Comparison of ENCODE assay signal across 24 mouse cellular contexts in the genomic region with DNA sequence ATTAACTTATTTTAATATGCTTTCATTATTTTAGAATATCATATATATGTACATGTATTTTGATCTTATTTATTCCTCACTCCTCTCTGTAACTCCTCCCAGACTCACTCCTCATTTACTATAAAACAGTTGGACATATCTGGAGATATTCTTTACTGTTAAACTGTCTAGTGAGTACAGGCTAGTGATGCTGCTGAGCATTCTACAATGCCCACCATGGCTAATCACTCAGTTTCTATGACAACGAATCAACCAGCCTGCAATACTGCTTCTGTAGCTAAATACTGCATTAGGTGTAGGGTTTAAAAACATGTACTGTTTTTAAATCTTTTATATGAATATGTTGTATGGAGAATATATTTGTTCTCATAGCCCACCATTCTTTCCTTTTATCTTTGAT. TPM values are rescaled to one million over a fixed set of nuclear protein-coding genes. Genes with fewer than 3 reads are reported as not detected.
DNase-seq lines count a peak whose midpoint lies in the region; ATAC-seq and TF ChIP-seq lines count a peak whose summit lies in the region.
"Had no signal": no experiment of that assay in that cellular context is flagged by ENCODE, and none has a peak within 500 bp of the region (broad histone marks: within the 10 kb centered on the region; RNA-seq: fewer than 3 reads in every experiment).

No protein-coding gene starts in this region.

- peak; percentile 2 for DNase-seq in hindbrain, postnatal 0 days (ENCODE audit: low spot score)
- DNase-seq in hindbrain, embryonic 14.5 days (ENCODE audit: low spot score): no peak
- no peak for DNase-seq in midbrain, embryonic 11.5 days (ENCODE audit: low spot score, missing footprints)
- DNase-seq in brain, embryonic 14.5 days (ENCODE audit: low read depth): peak; percentile 31
- peak; percentile 4 for DNase-seq in brain, embryonic 18.5 days (ENCODE audit: low read depth, low spot score)
- DNase-seq in embryo, embryonic 10.5 days (ENCODE audit: low spot score): no peak
- DNase-seq in kidney, adult 11 months: no peak
- DNase-seq: adrenal gland, adult 2 months; adrenal gland, postnatal 10 days; adrenal gland, postnatal 25 days; cerebellum, adult 11 months; cerebellum, adult 18-20 months; cerebellum, adult 8-10 months; cerebellum, adult 9-11 months; cerebellum, postnatal 14 days; cerebellum, postnatal 36 days; forebrain, postnatal 0 days had no signal

- WGBS in hindbrain, postnatal 0 days: 71% methylated on average over 1 of the region's 1 CpGs
- 77% methylated on average over 1 of the region's 1 CpGs for WGBS in hindbrain, embryonic 14.5 days
- WGBS in midbrain, embryonic 15.5 days: 68% methylated on average over 1 of the region's 1 CpGs
- WGBS in midbrain, embryonic 11.5 days: 71% methylated on average over 1 of the region's 1 CpGs

- H3K27ac ChIP-seq in hindbrain, postnatal 0 days: no peak overlapping the region
- H3K27ac ChIP-seq in hindbrain, embryonic 14.5 days: no peak overlapping the region
- no peak overlapping the region for H3K27ac ChIP-seq in midbrain, embryonic 15.5 days
- H3K27ac ChIP-seq in midbrain, embryonic 11.5 days (ENCODE audit: low read depth, low read length): no peak overlapping the region
- H3K27ac ChIP-seq: embryonic facial prominence, embryonic 10.5 days; embryonic facial prominence, embryonic 12.5 days; forebrain, embryonic 12.5 days; forebrain, embryonic 15.5 days had no signal

- no peak overlapping the region for H3K9ac ChIP-seq in hindbrain, postnatal 0 days (replicated peaks; ENCODE audit: low read length)
- no peak overlapping the region for H3K9ac ChIP-seq in hindbrain, embryonic 14.5 days
- H3K9ac ChIP-seq in midbrain, embryonic 15.5 days: no peak overlapping the region
- H3K9ac ChIP-seq in midbrain, embryonic 11.5 days (ENCODE audit: low read length): no peak overlapping the region
- H3K9ac ChIP-seq: embryonic facial prominence, embryonic 12.5 days; forebrain, embryonic 12.5 days; forebrain, embryonic 15.5 days; forebrain, postnatal 0 days had no signal

- TF ChIP-seq POLR2A in brain, embryonic 14.5 days (IDR thresholded peaks at IDR 0.05; ENCODE audit: borderline replicate concordance, extremely low read depth, insufficient read depth, insufficient read length, poor library complexity, severe bottlenecking): no peak

- no peak for ATAC-seq in hindbrain, postnatal 0 days
- ATAC-seq in hindbrain, embryonic 14.5 days (ENCODE audit: low FRiP score): no peak
- ATAC-seq in midbrain, embryonic 15.5 days (replicated peaks): peak; percentile 72; the same call in 1 of the 2 replicates
- no peak for ATAC-seq in midbrain, embryonic 11.5 days (ENCODE audit: low FRiP score)
- ATAC-seq: forebrain, embryonic 15.5 days; forebrain, postnatal 0 days had no signal

- H3K27me3 ChIP-seq in hindbrain, postnatal 0 days (ENCODE audit: insufficient read depth, low read length): no peaks in the 10 kb centered on the region
- H3K27me3 ChIP-seq in hindbrain, embryonic 14.5 days (ENCODE audit: control insufficient read depth, insufficient read depth, low read length): 0 out of 2 replicates have a peak, but pooled peaks cover 4% of the 10 kb centered on the region
- H3K27me3 ChIP-seq in midbrain, embryonic 15.5 days (replicated peaks): no peaks in the 10 kb centered on the region; the same call in 1 of the 2 replicates
- H3K27me3 ChIP-seq in midbrain, embryonic 11.5 days (ENCODE audit: control insufficient read depth, insufficient read depth, low read length): no peaks in the 10 kb centered on the region; the same call in none of the 2 replicates
- H3K27me3 ChIP-seq: embryonic facial prominence, embryonic 12.5 days; forebrain, embryonic 12.5 days; forebrain, embryonic 15.5 days had no signal

- H3K9me3 ChIP-seq in hindbrain, postnatal 0 days (ENCODE audit: low read length): no peaks in the 10 kb centered on the region
- no peaks in the 10 kb centered on the region for H3K9me3 ChIP-seq in hindbrain, embryonic 14.5 days (ENCODE audit: control insufficient read depth, low read length)
- H3K9me3 ChIP-seq in midbrain, embryonic 15.5 days: no peaks in the 10 kb centered on the region
- H3K9me3 ChIP-seq in midbrain, embryonic 11.5 days (ENCODE audit: control insufficient read depth, low read length): no peaks in the 10 kb centered on the region
- H3K9me3 ChIP-seq: embryonic facial prominence, embryonic 10.5 days; embryonic facial prominence, embryonic 12.5 days; forebrain, embryonic 12.5 days; forebrain, embryonic 15.5 days had no signal

- no peaks in the 10 kb centered on the region for H3K36me3 ChIP-seq in hindbrain, postnatal 0 days (ENCODE audit: insufficient read depth, low read length)
- no peaks in the 10 kb centered on the region for H3K36me3 ChIP-seq in hindbrain, embryonic 14.5 days (replicated peaks; ENCODE audit: control insufficient read depth, insufficient read depth)
- H3K36me3 ChIP-seq in midbrain, embryonic 15.5 days (replicated peaks): no peaks in the 10 kb centered on the region
- no peaks in the 10 kb centered on the region for H3K36me3 ChIP-seq in midbrain, embryonic 11.5 days (ENCODE audit: control insufficient read depth, insufficient read depth, low read length)
- H3K36me3 ChIP-seq: embryonic facial prominence, embryonic 10.5 days; embryonic facial prominence, embryonic 12.5 days; forebrain, embryonic 12.5 days; forebrain, embryonic 15.5 days had no signal

- no peak overlapping the region for H3K4me2 ChIP-seq in hindbrain, postnatal 0 days (ENCODE audit: low read depth, low read length)
- H3K4me2 ChIP-seq in hindbrain, embryonic 14.5 days (replicated peaks): no peak overlapping the region
- no peak overlapping the region for H3K4me2 ChIP-seq in midbrain, embryonic 15.5 days
- H3K4me2 ChIP-seq in midbrain, embryonic 11.5 days: no peak overlapping the region
- H3K4me2 ChIP-seq: embryonic facial prominence, embryonic 12.5 days; forebrain, embryonic 12.5 days; forebrain, embryonic 15.5 days had no signal

- TF ChIP-seq CTCF in hindbrain, postnatal 0 days (IDR thresholded peaks at IDR 0.05; ENCODE audit: low read depth): no peak
- no peak for TF ChIP-seq CTCF in brain, embryonic 14.5 days (IDR thresholded peaks at IDR 0.05; ENCODE audit: borderline replicate concordance, extremely low read depth, insufficient read depth, insufficient read length)

- no peak overlapping the region for H3K4me3 ChIP-seq in hindbrain, postnatal 0 days (ENCODE audit: low read length)
- H3K4me3 ChIP-seq in hindbrain, embryonic 14.5 days (replicated peaks; ENCODE audit: low read length): no peak overlapping the region
- H3K4me3 ChIP-seq in midbrain, embryonic 15.5 days: no peak overlapping the region
- H3K4me3 ChIP-seq in midbrain, embryonic 11.5 days (ENCODE audit: low read depth, low read length): no peak overlapping the region
- H3K4me3 ChIP-seq: embryonic facial prominence, embryonic 10.5 days; embryonic facial prominence, embryonic 12.5 days; forebrain, embryonic 12.5 days; forebrain, embryonic 15.5 days had no signal

- no peaks in the 10 kb centered on the region for H3K4me1 ChIP-seq in hindbrain, postnatal 0 days (ENCODE audit: insufficient read depth, low read length)
- H3K4me1 ChIP-seq in hindbrain, embryonic 14.5 days (replicated peaks; ENCODE audit: control insufficient read depth, insufficient read depth, low read length): no peaks in the 10 kb centered on the region
- H3K4me1 ChIP-seq in midbrain, embryonic 15.5 days: no peaks in the 10 kb centered on the region
- H3K4me1 ChIP-seq in midbrain, embryonic 11.5 days (ENCODE audit: control insufficient read depth, insufficient read depth, low read length): no peaks in the 10 kb centered on the region
- H3K4me1 ChIP-seq: embryonic facial prominence, embryonic 10.5 days; embryonic facial prominence, embryonic 12.5 days; forebrain, embryonic 12.5 days; forebrain, embryonic 15.5 days had no signal

RNA-seq across cellular contexts. Expression of a gene that starts 27.9 kb away (rescaled TPM):
- 31.9 and 39.4 TPM in 2 replicates for total RNA-seq in hindbrain, postnatal 0 days (2014; rRNA removed)
- polyA plus RNA-seq in hindbrain, postnatal 0 days (2015; fragmentation: Nextera tagmentation; extraction: Ambion mirVana): 6.9 and 7.1 TPM in 2 replicates
- 13.9 and 15.9 TPM in 2 replicates for polyA plus RNA-seq in hindbrain, embryonic 14.5 days (2014; fragmentation: Nextera tagmentation; extraction: Ambion mirVana)
- polyA plus RNA-seq in midbrain, embryonic 15.5 days (2015; fragmentation: Nextera tagmentation; extraction: Ambion mirVana): 7.5 and 9.0 TPM in 2 replicates
- 8.0 and 9.4 TPM in 2 replicates for polyA plus RNA-seq in midbrain, embryonic 11.5 days (2014; fragmentation: Nextera tagmentation; extraction: Ambion mirVana)
- polyA plus RNA-seq in brain, embryonic 14.5 days (2012; rRNA removed): 9.3 and 14.5 TPM in 2 replicates
- total RNA-seq: common myeloid progenitor, adult 5-6 weeks; MEL had no signal

RNA-seq across cellular contexts. Expression of a gene that starts 29.2 kb away (rescaled TPM):
- 7.0 and 7.6 TPM in 2 replicates for total RNA-seq in hindbrain, postnatal 0 days (2014; rRNA removed)
- polyA plus RNA-seq in hindbrain, postnatal 0 days (2015; fragmentation: Nextera tagmentation; extraction: Ambion mirVana): 2.2 and 2.5 TPM in 2 replicates
- 3.8 and 4.1 TPM in 2 replicates for polyA plus RNA-seq in hindbrain, embryonic 14.5 days (2014; fragmentation: Nextera tagmentation; extraction: Ambion mirVana)
- 2.8 and 3.0 TPM in 2 replicates for polyA plus RNA-seq in midbrain, embryonic 15.5 days (2015; fragmentation: Nextera tagmentation; extraction: Ambion mirVana)
- 0.76 and 1.6 TPM in 2 replicates for polyA plus RNA-seq in midbrain, embryonic 11.5 days (2014; fragmentation: Nextera tagmentation; extraction: Ambion mirVana)
- polyA plus RNA-seq in brain, embryonic 14.5 days (2012; rRNA removed): 2.3 and 4.6 TPM in 2 replicates
- total RNA-seq: common myeloid progenitor, adult 5-6 weeks; MEL had no signal

Comparison
In these comparisons a context has a peak if more than half of its experiments do, and no peak if none do; other contexts are left out.
1. DNase-seq: peak in hindbrain, postnatal 0 days (single experiment), brain, embryonic 14.5 days (single experiment) and brain, embryonic 18.5 days (single experiment); none in hindbrain, embryonic 14.5 days (single experiment), midbrain, embryonic 11.5 days (single experiment), embryo, embryonic 10.5 days (single experiment) and kidney, adult 11 months (single experiment).